Mouse (Mus musculus): ENCODE measurements around the gene Slc7a8. TPM values are rescaled to one million over a fixed set of nuclear protein-coding genes. Genes with fewer than 3 reads are reported as not detected.
"Not testable (repeated sequence)": the region's sequence is repeated elsewhere in the genome, so short reads cannot be mapped to it uniquely, and the experiment has no call there.

The Slc7a8 gene
- polyA plus RNA-seq, 1 experiment, result 4.5 TPM

- Histone ChIP-seq H3K4me3 (replicated peaks; ENCODE audit: control insufficient read depth, low read depth, low read length) (no peak overlapping the region), H3K27ac (ENCODE audit: control insufficient read depth, insufficient read depth, low read depth, low read length, poor library complexity) (no peak overlapping the region), H3K4me1 (ENCODE audit: control insufficient read depth, insufficient read depth, low read length) (no peaks in the 10 kb centered on the region; the same call in 1 of the 2 replicates)
- no peak for TF ChIP-seq POLR2A (IDR thresholded peaks at IDR 0.05; ENCODE audit: borderline replicate concordance, control insufficient read depth, low read depth, low read length)
- TF ChIP-seq CTCF (IDR thresholded peaks at IDR 0.05; ENCODE audit: control insufficient read depth, insufficient read depth, low read length), result no peak
- WGBS, result 62% methylated on average over 5 of the region's 5 CpGs
Observed at GRCm38 (mm10) chr14:54776768-54777167, 5.0 kb downstream of the Slc7a8 start.

GRCm38 (mm10) chr14:54775534-54776041 is 6.2 kb downstream of the Slc7a8 start:
- Histone ChIP-seq H3K27ac (ENCODE audit: control insufficient read depth, insufficient read depth, low read depth, low read length, poor library complexity) (no peak overlapping the region), H3K4me1 (ENCODE audit: control insufficient read depth, insufficient read depth, low read length) (no peaks in the 10 kb centered on the region), H3K4me3 (replicated peaks; ENCODE audit: control insufficient read depth, low read depth, low read length) (no peak overlapping the region)
- TF ChIP-seq POLR2A (IDR thresholded peaks at IDR 0.05; ENCODE audit: borderline replicate concordance, control insufficient read depth, low read depth, low read length) (no peak), CTCF (IDR thresholded peaks at IDR 0.05; ENCODE audit: control insufficient read depth, insufficient read depth, low read length) (no peak)
- 79% methylated on average over 7 of the region's 7 CpGs for WGBS

DNA sequence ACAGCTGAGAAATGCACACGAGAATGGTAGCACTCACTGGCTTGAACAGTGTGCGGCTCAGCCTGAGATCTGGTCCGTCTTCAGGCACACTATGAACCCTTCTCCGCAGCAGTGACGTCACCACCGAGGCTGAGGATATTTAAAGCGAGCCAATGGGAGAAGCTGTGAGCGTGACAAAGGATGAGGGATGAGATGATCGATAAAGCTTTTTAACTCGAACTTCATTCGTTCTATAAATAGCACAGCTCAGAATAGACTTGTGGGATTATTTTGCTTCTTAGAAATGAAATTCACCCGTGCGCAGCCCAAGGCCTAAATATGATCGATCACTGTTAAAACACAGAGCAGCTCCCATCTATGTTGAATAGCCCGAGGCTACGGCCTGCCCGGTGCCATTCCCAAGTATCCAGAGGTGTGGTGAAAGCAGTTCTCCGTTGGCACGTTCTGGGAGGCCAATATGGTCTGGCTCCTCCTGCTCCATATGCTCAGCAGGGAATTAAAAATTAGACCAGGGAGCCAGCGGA is 9.4 kb downstream of the Slc7a8 start:
- no peak overlapping the region for H3K27ac ChIP-seq (ENCODE audit: control insufficient read depth, insufficient read depth, low read depth, low read length, poor library complexity)

GRCm38 (mm10) chr14:54770373-54770772 is 11.4 kb downstream of the Slc7a8 start:
- Histone ChIP-seq H3K4me3 (replicated peaks; ENCODE audit: control insufficient read depth, low read depth, low read length) (no peak overlapping the region), H3K27ac (ENCODE audit: control insufficient read depth, insufficient read depth, low read depth, low read length, poor library complexity) (no peak overlapping the region), H3K4me1 (ENCODE audit: control insufficient read depth, insufficient read depth, low read length) (no peaks in the 10 kb centered on the region; the same call in none of the 2 replicates)
- WGBS, result 76% methylated on average over 5 of the region's 5 CpGs
- TF ChIP-seq POLR2A (IDR thresholded peaks at IDR 0.05; ENCODE audit: borderline replicate concordance, control insufficient read depth, low read depth, low read length) (no peak), CTCF (IDR thresholded peaks at IDR 0.05; ENCODE audit: control insufficient read depth, insufficient read depth, low read length) (no peak)

More for the DNA sequence above, 9.4 kb downstream of the Slc7a8 start:
- Histone ChIP-seq H3K4me3 (replicated peaks; ENCODE audit: control insufficient read depth, low read depth, low read length) (no peak overlapping the region), H3K4me1 (ENCODE audit: control insufficient read depth, insufficient read depth, low read length) (no peaks in the 10 kb centered on the region; the same call in none of the 2 replicates)
- TF ChIP-seq CTCF (IDR thresholded peaks at IDR 0.05; ENCODE audit: control insufficient read depth, insufficient read depth, low read length) (no peak), POLR2A (IDR thresholded peaks at IDR 0.05; ENCODE audit: borderline replicate concordance, control insufficient read depth, low read depth, low read length) (no peak)
- 82% methylated on average over 20 of the region's 20 CpGs for WGBS

- 86% methylated on average over 5 of the region's 5 CpGs for WGBS
- Histone ChIP-seq H3K4me3 (replicated peaks; ENCODE audit: control insufficient read depth, low read depth, low read length) (no peak overlapping the region), H3K4me1 (ENCODE audit: control insufficient read depth, insufficient read depth, low read length) (no peaks in the 10 kb centered on the region; the same call in none of the 2 replicates), H3K27ac (ENCODE audit: control insufficient read depth, insufficient read depth, low read depth, low read length, poor library complexity) (no peak overlapping the region)
- TF ChIP-seq POLR2A (IDR thresholded peaks at IDR 0.05; ENCODE audit: borderline replicate concordance, control insufficient read depth, low read depth, low read length), result no peak
- TF ChIP-seq CTCF (IDR thresholded peaks at IDR 0.05; ENCODE audit: control insufficient read depth, insufficient read depth, low read length), result no peak
Observed at GRCm38 (mm10) chr14:54769068-54769425, 12.7 kb downstream of the Slc7a8 start.

DNA sequence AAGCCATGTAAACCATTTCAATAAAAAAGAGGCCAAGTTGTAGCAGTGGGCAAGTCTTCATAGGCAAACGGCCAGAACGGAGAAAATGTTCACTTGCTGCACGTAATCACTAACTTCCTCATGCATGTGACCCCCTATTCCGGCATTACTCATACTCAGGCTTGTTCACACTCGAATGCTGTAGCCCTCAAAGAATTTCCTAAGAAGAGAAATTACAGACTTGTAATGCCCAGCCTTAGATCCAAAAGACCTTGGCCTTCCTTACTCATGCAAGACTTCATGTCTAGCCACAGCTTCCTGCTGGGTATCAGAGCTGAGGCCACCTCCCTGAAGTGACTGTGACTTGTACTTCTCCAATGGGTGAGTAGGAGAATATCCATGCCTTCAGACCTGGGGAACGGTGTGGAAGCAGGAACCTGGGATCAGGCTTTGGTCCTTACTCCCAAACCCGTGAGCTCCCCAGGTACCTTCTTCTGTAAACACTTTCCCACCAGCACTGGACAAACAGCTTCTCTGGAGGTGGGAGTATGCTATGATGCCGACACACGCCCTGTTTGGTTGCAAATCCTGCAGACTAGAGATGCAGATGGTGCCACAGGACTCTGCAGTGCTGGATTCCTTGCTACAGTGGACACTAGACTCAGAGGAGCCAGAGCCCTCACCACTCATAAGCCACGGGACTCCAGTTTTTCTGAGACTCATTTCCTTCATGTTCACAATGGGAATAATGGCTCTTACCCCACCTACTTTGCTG is 13.3 kb downstream of the Slc7a8 start:
- Histone ChIP-seq H3K27ac (ENCODE audit: control insufficient read depth, insufficient read depth, low read depth, low read length, poor library complexity) (no peak overlapping the region), H3K4me1 (ENCODE audit: control insufficient read depth, insufficient read depth, low read length) (no peaks in the 10 kb centered on the region; the same call in none of the 2 replicates), H3K4me3 (replicated peaks; ENCODE audit: control insufficient read depth, low read depth, low read length) (no peak overlapping the region)
- TF ChIP-seq POLR2A (IDR thresholded peaks at IDR 0.05; ENCODE audit: borderline replicate concordance, control insufficient read depth, low read depth, low read length) (no peak), CTCF (IDR thresholded peaks at IDR 0.05; ENCODE audit: control insufficient read depth, insufficient read depth, low read length) (no peak)
- 32% methylated on average over 10 of the region's 10 CpGs for WGBS

DNA sequence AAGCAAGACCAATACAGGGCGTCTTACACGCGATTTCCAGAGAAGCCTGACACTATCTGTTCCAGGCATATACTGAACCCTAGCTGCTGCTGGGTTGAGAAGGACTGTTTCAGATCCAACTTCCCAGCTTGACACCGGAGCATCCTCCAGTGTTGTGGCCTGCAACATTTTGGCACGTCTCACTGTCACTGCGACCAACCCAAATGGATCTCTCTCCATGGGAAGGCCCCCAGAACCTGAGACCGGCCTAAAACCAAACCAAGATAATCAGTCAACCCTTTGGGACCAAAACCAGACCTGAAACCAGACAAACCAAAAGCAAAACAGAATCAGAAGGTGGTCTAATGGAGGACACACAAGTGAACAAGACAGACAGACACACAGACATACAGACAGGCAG is 14.8 kb downstream of the Slc7a8 start:
- H3K27ac ChIP-seq (ENCODE audit: control insufficient read depth, insufficient read depth, low read depth, low read length, poor library complexity); H3K4me1 ChIP-seq (ENCODE audit: control insufficient read depth, insufficient read depth, low read length): not testable (repeated sequence)
- 90% methylated on average over 7 of the region's 7 CpGs for WGBS

GRCm38 (mm10) chr14:54756382-54756781 is 25.4 kb downstream of the Slc7a8 start:
- H3K4me1 ChIP-seq (ENCODE audit: control insufficient read depth, insufficient read depth, low read length), result peaks cover 4% of the 10 kb centered on the region; the same call in 1 of the 2 replicates
- TF ChIP-seq POLR2A (IDR thresholded peaks at IDR 0.05; ENCODE audit: borderline replicate concordance, control insufficient read depth, low read depth, low read length), result no peak
- no peak for TF ChIP-seq CTCF (IDR thresholded peaks at IDR 0.05; ENCODE audit: control insufficient read depth, insufficient read depth, low read length)
- WGBS, result 16% methylated on average over 6 of the region's 6 CpGs

More for the DNA sequence above, 14.8 kb downstream of the Slc7a8 start:
- H3K4me3 ChIP-seq (replicated peaks; ENCODE audit: control insufficient read depth, low read depth, low read length), result not testable (repeated sequence)

More at GRCm38 (mm10) chr14:54756382-54756781, 25.4 kb downstream of the Slc7a8 start:
- Histone ChIP-seq H3K4me3 (replicated peaks; ENCODE audit: control insufficient read depth, low read depth, low read length) (no peak overlapping the region), H3K27ac (ENCODE audit: control insufficient read depth, insufficient read depth, low read depth, low read length, poor library complexity) (no peak overlapping the region)

Data from bone marrow, adult 2 months (tissue).